Comparison of ENCODE assay signal across 32 mouse cellular contexts in genomic region chr13:97309411-97309810, GRCm38 (mm10).
DNase-seq lines count a peak whose midpoint lies in the region; ATAC-seq lines count a peak whose summit lies in the region.
"Had no signal": no experiment of that assay in that cellular context is flagged by ENCODE, and none has a peak within 500 bp of the region (broad histone marks: within the 10 kb centered on the region; RNA-seq: fewer than 3 reads in every experiment).

No protein-coding gene starts in this region.

- no peak overlapping the region for H3K4me3 ChIP-seq in kidney, embryonic 14.5 days (ENCODE audit: low read length)
- no peak overlapping the region for H3K4me3 ChIP-seq in embryonic facial prominence, embryonic 10.5 days
- H3K4me3 ChIP-seq: embryonic facial prominence, embryonic 15.5 days; forebrain, embryonic 15.5 days; heart, embryonic 10.5 days; heart, embryonic 15.5 days; hindbrain, embryonic 15.5 days; liver, embryonic 12.5 days; megakaryocyte, embryonic 14.5 days; neural tube, embryonic 15.5 days had no signal

- intact Hi-C loops in heart, postnatal 14 days (cut with DNase I), result no loop called here

- H3K36me3 ChIP-seq in kidney, embryonic 14.5 days (ENCODE audit: control insufficient read depth, insufficient read depth, low read length), result no peaks in the 10 kb centered on the region
- no peaks in the 10 kb centered on the region for H3K36me3 ChIP-seq in embryonic facial prominence, embryonic 10.5 days (replicated peaks)
- H3K36me3 ChIP-seq: embryonic facial prominence, embryonic 15.5 days; forebrain, embryonic 15.5 days; heart, embryonic 10.5 days; heart, embryonic 15.5 days; hindbrain, embryonic 15.5 days; liver, embryonic 12.5 days; neural tube, embryonic 15.5 days had no signal

- peaks cover 33% of the 10 kb centered on the region; the same call in 1 of the 2 replicates for H3K4me1 ChIP-seq in kidney, embryonic 14.5 days (ENCODE audit: control insufficient read depth, insufficient read depth, low read length)
- H3K4me1 ChIP-seq in embryonic facial prominence, embryonic 10.5 days, result peaks cover 43% of the 10 kb centered on the region
- H3K4me1 ChIP-seq: liver, embryonic 12.5 days; megakaryocyte, embryonic 14.5 days had no signal

- WGBS in kidney, embryonic 14.5 days, result 71% methylated on average over 3 of the region's 3 CpGs
- WGBS in embryonic facial prominence, embryonic 10.5 days, result 80% methylated on average over 3 of the region's 3 CpGs

- no peaks in the 10 kb centered on the region for H3K9me3 ChIP-seq in kidney, embryonic 14.5 days (ENCODE audit: control insufficient read depth, low read length)
- H3K9me3 ChIP-seq in embryonic facial prominence, embryonic 10.5 days, result no peaks in the 10 kb centered on the region
- H3K9me3 ChIP-seq: embryonic facial prominence, embryonic 15.5 days; forebrain, embryonic 15.5 days; heart, embryonic 10.5 days; heart, embryonic 15.5 days; hindbrain, embryonic 15.5 days; liver, embryonic 12.5 days; neural tube, embryonic 15.5 days had no signal

- DNase-seq in kidney, postnatal 25 days, result no peak
- DNase-seq in CD4-positive helper T cell, adult 2 months (ENCODE audit: low read depth, low spot score), result peak; percentile 41
- DNase-seq in embryonic facial prominence, embryonic 10.5 days (ENCODE audit: low spot score), result no peak
- DNase-seq in thymus, postnatal 10 days (ENCODE audit: low spot score in 2 of 2), result peak; percentile 24 to 36
- no peak for DNase-seq in heart, postnatal 14 days
- no peak for DNase-seq in layer of hippocampus, adult 18-20 months (ENCODE audit: low spot score in 2 of 2)
- no peak for DNase-seq in retina, postnatal 1 day
- DNase-seq: adrenal gland, adult 2 months; adrenal gland, postnatal 36 days; cerebellum, adult 2 months; cerebellum, postnatal 14 days; gastrocnemius, postnatal 25 days; heart, adult 11 months; heart, postnatal 4 days; layer of hippocampus, postnatal 36 days; left cerebral cortex, postnatal 4 days; liver, postnatal 0 days; lung, postnatal 4 days; midbrain, embryonic 14.5 days; right cerebral cortex, adult 18-20 months had no signal

- no peak overlapping the region for H3K9ac ChIP-seq in kidney, embryonic 14.5 days (ENCODE audit: low read depth, low read length)
- H3K9ac ChIP-seq: embryonic facial prominence, embryonic 15.5 days; forebrain, embryonic 15.5 days; heart, embryonic 15.5 days; hindbrain, embryonic 15.5 days; liver, embryonic 12.5 days; liver, postnatal 0 days; neural tube, embryonic 15.5 days had no signal

- peak overlapping the region; percentile 74; the same call in 1 of the 2 replicates for H3K27ac ChIP-seq in kidney, embryonic 14.5 days (ENCODE audit: low read depth, low read length)
- H3K27ac ChIP-seq in embryonic facial prominence, embryonic 10.5 days (replicated peaks), result peak overlapping the region; percentile 70
- H3K27ac ChIP-seq: embryonic facial prominence, embryonic 15.5 days; forebrain, embryonic 15.5 days; heart, embryonic 10.5 days; hindbrain, embryonic 15.5 days; liver, embryonic 12.5 days; neural tube, embryonic 15.5 days had no signal

- no peak for ATAC-seq in kidney, embryonic 14.5 days (ENCODE audit: low FRiP score, low TSS enrichment)
- ATAC-seq: activated CD4-positive, CD25-positive, alpha-beta regulatory T cell, adult 4 months; CD4-positive, CD25-positive, alpha-beta regulatory T cell, adult 4 months; forebrain, embryonic 15.5 days; inflammation-experienced regulatory T-cells, adult 6 months; liver, embryonic 12.5 days; liver, postnatal 0 days had no signal

- no peaks in the 10 kb centered on the region for H3K27me3 ChIP-seq in kidney, embryonic 14.5 days (ENCODE audit: control insufficient read depth, insufficient read depth, low read length)
- H3K27me3 ChIP-seq in embryonic facial prominence, embryonic 10.5 days (replicated peaks; ENCODE audit: low read depth, poor library complexity, severe bottlenecking), result 0 out of 2 replicates have a peak, but pooled peaks cover 3% of the 10 kb centered on the region
- H3K27me3 ChIP-seq: embryonic facial prominence, embryonic 15.5 days; forebrain, embryonic 15.5 days; heart, embryonic 15.5 days; hindbrain, embryonic 15.5 days; liver, embryonic 12.5 days; neural tube, embryonic 15.5 days had no signal

- no peak overlapping the region for H3K4me2 ChIP-seq in kidney, embryonic 14.5 days (replicated peaks; ENCODE audit: low read depth, low read length)
- H3K4me2 ChIP-seq: embryonic facial prominence, embryonic 15.5 days; forebrain, embryonic 15.5 days; heart, embryonic 15.5 days; hindbrain, embryonic 15.5 days; liver, embryonic 12.5 days; neural tube, embryonic 15.5 days had no signal

Comparison
In these comparisons a context has a peak if more than half of its experiments do, and no peak if none do; other contexts are left out.
1. DNase-seq: peak in CD4-positive helper T cell, adult 2 months (single experiment) and thymus, postnatal 10 days (2 of 2); none in kidney, postnatal 25 days (0 of 2), embryonic facial prominence, embryonic 10.5 days (single experiment), heart, postnatal 14 days (0 of 2), layer of hippocampus, adult 18-20 months (0 of 2) and retina, postnatal 1 day (single experiment).